Mouse (Mus musculus): ENCODE results near the gene Plekha3. TPM values are rescaled to one million over a fixed set of nuclear protein-coding genes. Genes with fewer than 3 reads are reported as not detected.
A peak's percentile ranks its signal among the peaks of the same experiment; 100 is the strongest.

The Plekha3 gene
- polyA plus RNA-seq, 1 experiment from 2014 or later = 7.5 TPM

- H3K9ac ChIP-seq (ENCODE audit: low read length) = peak within 1 kb of the TSS; percentile 80
- no peaks in the 10 kb centered on the region for H3K36me3 ChIP-seq (ENCODE audit: control insufficient read depth, insufficient read depth, low read length)
- peak; percentile 100 for ATAC-seq (ENCODE audit: low FRiP score, low TSS enrichment)
- H3K4me1 ChIP-seq (replicated peaks; ENCODE audit: control insufficient read depth, insufficient read depth) = no peaks in the 10 kb centered on the region
- H3K4me2 ChIP-seq (replicated peaks; ENCODE audit: low read depth) = peak within 1 kb of the TSS; percentile 97
- no peaks in the 10 kb centered on the region for H3K27me3 ChIP-seq (ENCODE audit: control insufficient read depth, insufficient read depth, low read length)
- peak within 1 kb of the TSS; percentile 76 for H3K4me3 ChIP-seq (ENCODE audit: low read depth, low read length)
- TF ChIP-seq EP300 (optimal IDR thresholded peaks at IDR 0.05) (no peak), CTCF (IDR thresholded peaks at IDR 0.05; ENCODE audit: low read depth) (peak; percentile 22; the same call in 1 of the 2 replicates)
- H3K9me3 ChIP-seq (ENCODE audit: control insufficient read depth, low read length) = no peaks in the 10 kb centered on the region
- WGBS = 1% methylated on average over 34 of the region's 42 CpGs
- DNase-seq (ENCODE audit: low spot score) = peak; percentile 100
- peak within 1 kb of the TSS; percentile 88 for H3K27ac ChIP-seq (replicated peaks)
These were observed 27.1 kb upstream of the Plekha3 start, which contains the start of the genes Prkra and Pjvk for GRCm38 (mm10) chr2:76647883-76648570. Gene Prkra (minus strand): TSS chr2:76648015. Gene Pjvk (plus strand): TSS chr2:76648476.

- Histone ChIP-seq H3K36me3 (ENCODE audit: control insufficient read depth, insufficient read depth, low read length) (no peaks in the 10 kb centered on the region), H3K4me3 (ENCODE audit: low read depth, low read length) (peak overlapping the region; percentile 76), H3K27me3 (ENCODE audit: control insufficient read depth, insufficient read depth, low read length) (no peaks in the 10 kb centered on the region), H3K9me3 (ENCODE audit: control insufficient read depth, low read length) (no peaks in the 10 kb centered on the region), H3K9ac (ENCODE audit: low read length) (peak overlapping the region; percentile 64), H3K4me1 (replicated peaks; ENCODE audit: control insufficient read depth, insufficient read depth) (no peaks in the 10 kb centered on the region), H3K27ac (replicated peaks) (peak overlapping the region; percentile 88), H3K4me2 (replicated peaks; ENCODE audit: low read depth) (peak overlapping the region; percentile 97)
- TF ChIP-seq CTCF (IDR thresholded peaks at IDR 0.05; ENCODE audit: low read depth) = no peak
- no peak for TF ChIP-seq EP300 (optimal IDR thresholded peaks at IDR 0.05)
- WGBS = 18% methylated on average over 13 of the region's 13 CpGs
- DNase-seq (ENCODE audit: low spot score) = peak; percentile 45
- peak; percentile 22; the same call in 1 of the 2 replicates for ATAC-seq (ENCODE audit: low FRiP score, low TSS enrichment)
These were observed 26.4 kb upstream of the Plekha3 start for GRCm38 (mm10) chr2:76648666-76649141.

- H3K27me3 ChIP-seq (ENCODE audit: control insufficient read depth, insufficient read depth, low read length) = no peaks in the 10 kb centered on the region
- ATAC-seq (ENCODE audit: low FRiP score, low TSS enrichment) (no peak), DNase-seq (ENCODE audit: low spot score) (no peak)
- H3K4me1 ChIP-seq (replicated peaks; ENCODE audit: control insufficient read depth, insufficient read depth) = no peaks in the 10 kb centered on the region
- H3K9me3 ChIP-seq (ENCODE audit: control insufficient read depth, low read length) = no peaks in the 10 kb centered on the region
- no peak overlapping the region for H3K4me2 ChIP-seq (replicated peaks; ENCODE audit: low read depth)
- 95% methylated on average over 4 of the region's 4 CpGs for WGBS
- no peak overlapping the region for H3K9ac ChIP-seq (ENCODE audit: low read length)
- no peaks in the 10 kb centered on the region for H3K36me3 ChIP-seq (ENCODE audit: control insufficient read depth, insufficient read depth, low read length)
- H3K4me3 ChIP-seq (ENCODE audit: low read depth, low read length) = no peak overlapping the region
- no peak overlapping the region for H3K27ac ChIP-seq (replicated peaks)
- TF ChIP-seq EP300 (optimal IDR thresholded peaks at IDR 0.05) = no peak
- TF ChIP-seq CTCF (IDR thresholded peaks at IDR 0.05; ENCODE audit: low read depth) = peak; percentile 28
These were observed 22.0 kb upstream of the Plekha3 start for GRCm38 (mm10) chr2:76653070-76653469.

- no peak overlapping the region for H3K9ac ChIP-seq (ENCODE audit: low read length)
- no peak overlapping the region for H3K4me2 ChIP-seq (replicated peaks; ENCODE audit: low read depth)
- H3K27me3 ChIP-seq (ENCODE audit: control insufficient read depth, insufficient read depth, low read length) = no peaks in the 10 kb centered on the region
- 52% methylated on average over 5 of the region's 5 CpGs for WGBS
- no peak overlapping the region for H3K27ac ChIP-seq (replicated peaks)
- ATAC-seq (ENCODE audit: low FRiP score, low TSS enrichment) (peak; percentile 49; the same call in 1 of the 2 replicates), DNase-seq (ENCODE audit: low spot score) (peak; percentile 48)
- TF ChIP-seq EP300 (optimal IDR thresholded peaks at IDR 0.05) (no peak), CTCF (IDR thresholded peaks at IDR 0.05; ENCODE audit: low read depth) (no peak)
- H3K4me1 ChIP-seq (replicated peaks; ENCODE audit: control insufficient read depth, insufficient read depth) = no peaks in the 10 kb centered on the region
- H3K9me3 ChIP-seq (ENCODE audit: control insufficient read depth, low read length) = no peaks in the 10 kb centered on the region
- no peaks in the 10 kb centered on the region for H3K36me3 ChIP-seq (ENCODE audit: control insufficient read depth, insufficient read depth, low read length)
- H3K4me3 ChIP-seq (ENCODE audit: low read depth, low read length) = no peak overlapping the region
These were observed 20.4 kb upstream of the Plekha3 start for GRCm38 (mm10) chr2:76654646-76655045.

- Histone ChIP-seq H3K4me3 (ENCODE audit: low read depth, low read length) (no peak overlapping the region), H3K4me2 (replicated peaks; ENCODE audit: low read depth) (no peak overlapping the region), H3K27me3 (ENCODE audit: control insufficient read depth, insufficient read depth, low read length) (no peaks in the 10 kb centered on the region), H3K27ac (replicated peaks) (no peak overlapping the region), H3K4me1 (replicated peaks; ENCODE audit: control insufficient read depth, insufficient read depth) (no peaks in the 10 kb centered on the region), H3K36me3 (ENCODE audit: control insufficient read depth, insufficient read depth, low read length) (no peaks in the 10 kb centered on the region), H3K9ac (ENCODE audit: low read length) (no peak overlapping the region), H3K9me3 (ENCODE audit: control insufficient read depth, low read length) (no peaks in the 10 kb centered on the region)
- DNase-seq (ENCODE audit: low spot score) (no peak), ATAC-seq (ENCODE audit: low FRiP score, low TSS enrichment) (no peak)
- 78% methylated on average over 3 of the region's 3 CpGs for WGBS
- TF ChIP-seq EP300 (optimal IDR thresholded peaks at IDR 0.05) = no peak
- TF ChIP-seq CTCF (IDR thresholded peaks at IDR 0.05; ENCODE audit: low read depth) = no peak
These were observed 19.6 kb upstream of the Plekha3 start for GRCm38 (mm10) chr2:76655444-76655843.

- Histone ChIP-seq H3K36me3 (ENCODE audit: control insufficient read depth, insufficient read depth, low read length) (no peaks in the 10 kb centered on the region), H3K27me3 (ENCODE audit: control insufficient read depth, insufficient read depth, low read length) (no peaks in the 10 kb centered on the region), H3K4me1 (replicated peaks; ENCODE audit: control insufficient read depth, insufficient read depth) (no peaks in the 10 kb centered on the region), H3K9ac (ENCODE audit: low read length) (no peak overlapping the region), H3K27ac (replicated peaks) (no peak overlapping the region), H3K9me3 (ENCODE audit: control insufficient read depth, low read length) (no peaks in the 10 kb centered on the region), H3K4me3 (ENCODE audit: low read depth, low read length) (no peak overlapping the region), H3K4me2 (replicated peaks; ENCODE audit: low read depth) (no peak overlapping the region)
- WGBS = 18% methylated on average over 1 of the region's 1 CpGs
- ATAC-seq (ENCODE audit: low FRiP score, low TSS enrichment) = no peak
- no peak for TF ChIP-seq EP300 (optimal IDR thresholded peaks at IDR 0.05)
- TF ChIP-seq CTCF (IDR thresholded peaks at IDR 0.05; ENCODE audit: low read depth) = peak; percentile 62
- peak; percentile 23 for DNase-seq (ENCODE audit: low spot score)
These were observed 19.1 kb upstream of the Plekha3 start for GRCm38 (mm10) chr2:76655982-76656381.
